Mouse (Mus musculus) c-Kit-positive CD71-positive TER-119-negative erythroid progenitor cells, embryonic 14.5 days (primary cell): ENCODE data around the gene Fgf9.

Experiments
- DNase-seq: peaks from one replicate; pipeline ENCODE4 v3.0.0-alpha.2; 2013; ENCODE audit warnings: low read depth

Fgf9 gene

DNA sequence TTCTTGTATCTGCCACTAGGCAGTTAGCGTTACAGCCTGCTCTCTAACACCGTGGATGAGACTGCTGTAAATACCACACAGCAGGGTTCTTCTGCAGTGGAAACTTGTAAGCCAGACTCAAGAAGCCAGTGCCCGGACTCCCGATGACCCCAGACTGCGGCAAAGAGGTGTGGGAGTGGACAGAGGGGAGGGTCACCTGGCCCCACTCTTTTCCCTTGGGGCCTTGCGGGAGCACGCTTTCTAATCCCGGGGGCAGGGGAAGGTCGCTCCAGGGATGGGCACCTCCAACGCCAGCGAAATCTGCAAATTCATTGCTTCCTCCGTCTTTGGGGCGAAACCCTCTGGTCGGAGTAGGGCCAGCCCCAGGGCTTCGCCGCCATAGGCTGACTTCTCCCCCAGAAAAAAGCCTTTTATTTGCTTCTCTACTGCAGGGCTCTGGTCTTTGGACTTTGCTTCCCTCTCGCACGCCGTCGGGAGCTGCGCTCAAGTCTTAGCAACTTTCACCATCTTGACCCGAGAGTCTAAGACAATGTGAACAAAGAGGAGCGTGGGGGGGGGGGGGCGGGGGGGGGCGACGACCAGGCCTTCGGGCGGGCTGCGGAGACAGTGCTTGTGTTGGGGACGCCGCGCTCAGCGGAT lies at the start of gene Fgf9:
Gene Fgf9 (plus strand): TSS at position 67 of the 639 bp plus-strand sequence.
- DNase-seq, result no peak

DNA sequence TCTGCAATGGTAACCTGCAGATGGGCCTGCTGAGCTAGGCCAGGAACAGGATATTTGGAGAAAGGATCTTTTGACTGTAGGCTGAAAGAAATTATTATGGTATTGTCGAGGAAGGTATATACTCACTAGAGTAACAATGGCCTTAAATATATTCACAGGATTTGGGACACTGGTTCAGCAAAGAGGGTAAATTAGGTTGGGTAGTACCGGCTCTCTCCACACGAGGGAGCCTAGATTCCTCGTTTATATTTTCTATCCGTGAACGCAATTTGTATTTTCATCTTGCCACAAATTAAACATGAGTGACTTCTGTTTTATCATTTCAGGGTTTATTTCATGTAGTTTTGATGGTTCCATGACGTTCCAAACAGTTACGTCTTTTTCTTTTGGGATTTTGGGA lies 35.8 kb upstream of the Fgf9 start:
- DNase-seq, result peak; percentile 13

DNA sequence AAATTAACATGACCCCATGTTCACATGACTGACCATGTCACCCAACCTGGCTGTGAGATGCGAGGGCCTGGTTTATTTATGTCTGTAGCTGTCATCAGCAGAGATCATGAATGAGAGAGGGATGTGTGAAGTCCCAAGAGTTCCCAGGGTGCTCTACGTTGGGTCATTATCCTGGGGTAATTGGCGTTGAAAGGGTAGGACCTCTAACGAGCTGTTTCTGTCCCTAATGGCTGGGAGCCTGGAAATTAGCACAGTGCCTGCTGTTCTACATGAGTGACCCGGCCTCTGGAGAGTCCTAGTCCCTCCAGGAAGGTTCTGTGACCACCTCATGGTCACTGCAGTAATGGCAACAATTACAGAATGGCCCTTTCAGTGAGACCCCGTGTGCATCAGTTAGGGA lies 34.2 kb upstream of the Fgf9 start:
- DNase-seq, result no peak

DNA sequence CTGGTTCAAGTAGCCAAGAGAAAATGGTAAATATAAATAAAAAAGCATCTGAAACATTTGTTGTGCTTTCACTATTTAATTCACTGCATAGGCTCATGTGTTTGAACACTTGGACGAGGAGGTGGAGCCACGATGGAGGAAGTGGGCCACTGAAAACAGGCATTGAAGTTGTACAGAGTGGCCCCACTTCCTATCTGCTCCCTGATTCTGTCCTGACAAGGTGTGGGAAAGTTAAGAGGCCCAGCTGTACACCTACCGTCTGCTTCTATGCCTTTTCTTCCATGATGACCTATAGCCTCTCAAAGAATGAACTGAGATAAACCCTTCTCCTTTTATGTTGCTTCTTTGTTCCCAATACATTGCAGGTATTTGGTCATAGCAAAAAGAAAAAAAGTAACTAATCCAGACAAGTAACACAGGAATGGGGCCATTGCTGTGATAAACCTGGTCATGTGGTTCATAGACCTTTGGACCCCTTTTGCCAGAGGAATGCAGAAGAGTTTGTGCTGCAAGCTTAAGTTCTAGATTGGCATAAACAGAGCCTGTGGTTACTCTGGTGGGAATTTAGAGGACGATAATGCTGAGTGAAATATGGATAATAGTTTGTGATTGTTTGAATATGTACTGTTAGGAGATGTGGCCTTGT lies 23.6 kb upstream of the Fgf9 start:
- no peak for DNase-seq

DNA sequence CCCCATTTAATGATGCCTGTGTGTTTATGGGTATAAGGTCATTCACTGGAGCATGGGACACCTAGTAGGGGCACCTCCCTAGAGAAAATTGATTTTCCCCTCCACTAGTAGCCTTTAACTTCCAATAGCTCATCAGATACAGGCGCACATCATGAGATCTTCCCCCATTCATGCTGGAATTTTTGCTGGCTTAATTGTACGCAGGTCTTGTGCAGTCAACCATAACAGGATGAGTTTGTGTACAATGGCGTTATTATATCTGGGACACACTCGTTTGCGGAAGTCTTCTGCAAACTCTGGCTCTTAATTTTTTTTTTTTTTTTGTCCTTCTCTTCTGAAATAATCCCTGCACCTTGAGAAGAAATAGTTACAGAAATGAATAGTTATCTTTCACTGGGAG lies 19.7 kb upstream of the Fgf9 start:
- DNase-seq, result no peak

DNA sequence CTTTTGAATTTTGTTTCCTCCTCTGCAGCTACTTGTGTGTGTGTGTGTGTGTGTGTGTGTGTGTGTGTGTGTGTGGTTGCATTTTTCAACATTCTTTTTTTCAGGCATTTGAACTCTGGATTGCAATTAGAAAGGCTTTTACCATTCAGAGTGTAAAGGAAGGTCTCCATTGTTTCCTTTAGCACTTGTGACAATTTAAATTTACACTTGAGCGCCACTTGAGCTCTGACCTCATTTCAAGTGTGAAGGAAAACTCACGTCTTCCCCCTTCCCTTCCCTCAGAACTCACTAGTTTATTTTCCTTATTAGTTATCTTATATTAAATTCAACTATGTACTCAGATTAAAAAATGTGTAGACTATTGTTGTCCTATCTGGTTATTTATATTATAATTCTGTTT lies 2.8 kb upstream of the Fgf9 start:
- no peak for DNase-seq

DNA sequence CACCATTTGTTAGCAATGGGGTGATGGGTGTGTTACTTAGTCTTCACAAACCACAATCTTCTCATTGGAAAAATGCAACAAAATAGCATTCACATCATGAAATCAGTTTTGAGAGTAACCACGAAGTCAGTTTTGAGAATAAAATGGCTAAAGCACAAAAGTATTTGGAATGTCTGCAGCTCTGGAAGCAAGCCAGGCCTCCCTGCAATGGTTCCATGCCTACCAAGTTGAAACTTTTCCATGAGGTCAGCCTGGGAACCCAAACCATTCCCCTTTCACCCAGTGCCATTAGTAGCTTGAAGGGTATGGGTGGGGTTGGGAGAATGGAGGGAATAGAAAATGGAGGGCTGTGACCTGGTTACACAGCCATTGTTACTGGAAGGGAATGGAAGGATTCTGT lies 1.7 kb upstream of the Fgf9 start:
- DNase-seq, result no peak

DNA sequence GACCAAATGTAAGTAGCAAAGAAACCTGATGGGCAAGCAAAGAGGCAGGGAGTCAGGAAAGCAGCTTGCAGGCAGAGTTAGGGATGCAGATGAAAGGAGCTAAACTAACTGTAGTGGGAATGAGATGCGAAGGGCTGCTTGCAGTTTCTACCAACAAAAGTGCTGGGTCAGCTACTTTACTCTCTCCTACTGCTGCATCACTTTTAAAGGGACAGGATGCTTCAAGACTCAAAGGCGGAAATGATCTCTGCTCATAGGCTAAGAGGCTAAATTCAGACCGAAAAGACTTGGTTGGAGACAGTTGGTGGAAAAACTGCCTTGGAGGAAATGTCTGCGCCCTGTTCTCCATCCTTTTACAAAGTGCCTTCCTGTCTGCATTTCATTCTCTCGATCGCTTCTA lies 420 bp upstream of the Fgf9 start:
- no peak for DNase-seq

DNA sequence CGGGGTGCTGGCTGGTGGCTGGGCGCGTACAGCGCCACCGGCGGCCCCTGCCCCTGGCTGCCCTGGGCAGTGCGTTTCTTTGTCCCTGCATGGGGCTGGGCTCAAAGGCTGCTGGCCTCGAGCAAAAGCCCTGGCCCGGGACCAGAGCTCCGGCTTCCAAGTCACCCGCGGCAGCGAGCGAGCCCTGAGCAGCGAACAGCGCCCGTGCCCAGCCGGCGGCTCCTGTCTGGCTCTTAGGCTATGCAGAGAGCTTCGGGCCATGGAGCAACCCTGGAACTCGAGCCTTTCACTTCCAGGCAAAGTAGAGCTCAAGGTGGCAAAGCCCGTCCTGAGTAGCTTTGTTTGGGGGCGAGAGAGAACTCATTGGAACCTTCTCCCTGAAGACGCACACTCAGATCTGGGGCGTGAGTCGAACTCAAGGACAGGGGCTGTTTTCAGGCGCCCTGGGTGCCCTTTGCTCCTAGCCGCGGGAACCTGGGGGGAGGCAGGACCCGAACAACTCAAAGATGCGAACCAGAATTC lies 834 bp downstream of the Fgf9 start:
- DNase-seq, result no peak

DNA sequence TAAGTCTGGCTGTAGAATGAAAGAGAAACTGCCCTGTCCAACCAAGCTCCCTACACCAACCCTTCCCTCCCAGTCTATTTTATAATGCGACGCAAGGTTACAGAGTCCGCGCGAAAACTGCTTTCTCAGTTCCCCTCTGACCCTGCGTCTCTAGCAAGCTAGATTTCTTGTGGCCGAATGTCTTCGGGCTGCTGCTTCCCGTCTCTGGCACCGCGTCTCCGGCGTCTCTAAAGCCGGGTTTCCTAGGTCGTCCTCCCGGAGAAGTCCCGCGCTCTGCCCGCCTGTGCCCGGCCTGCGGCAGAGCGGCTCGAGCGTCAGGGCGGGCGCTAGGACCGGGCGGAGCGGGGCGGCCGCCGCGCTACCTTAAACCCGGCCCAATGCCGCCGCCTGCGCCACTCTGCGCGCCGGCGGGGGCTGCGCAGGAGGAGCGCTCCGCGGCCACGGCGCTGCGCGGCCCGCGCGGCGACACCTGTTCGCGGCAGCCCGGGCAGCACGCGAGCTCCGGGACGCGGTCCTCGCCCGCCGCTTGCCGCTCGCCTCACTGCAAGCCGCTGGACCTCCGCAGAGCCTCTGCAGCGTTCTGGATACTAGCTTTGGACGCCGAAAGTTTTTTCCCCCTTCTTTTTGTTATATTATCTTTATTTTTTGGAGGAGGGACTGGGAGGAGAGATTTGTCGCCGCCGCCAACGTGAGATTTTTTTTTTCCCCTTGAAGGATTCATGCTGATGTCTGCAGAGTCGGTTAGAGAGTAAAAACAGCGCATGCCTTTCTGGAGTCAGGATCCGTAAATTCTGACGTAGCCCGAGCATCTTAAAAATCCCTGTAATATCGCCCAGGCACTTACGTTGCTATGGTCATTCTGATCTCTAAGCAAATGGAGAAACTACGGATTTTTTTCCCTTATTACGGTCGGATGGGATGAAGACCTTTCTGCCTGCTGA lies 1.8 kb downstream of the Fgf9 start:
- no peak for DNase-seq

DNA sequence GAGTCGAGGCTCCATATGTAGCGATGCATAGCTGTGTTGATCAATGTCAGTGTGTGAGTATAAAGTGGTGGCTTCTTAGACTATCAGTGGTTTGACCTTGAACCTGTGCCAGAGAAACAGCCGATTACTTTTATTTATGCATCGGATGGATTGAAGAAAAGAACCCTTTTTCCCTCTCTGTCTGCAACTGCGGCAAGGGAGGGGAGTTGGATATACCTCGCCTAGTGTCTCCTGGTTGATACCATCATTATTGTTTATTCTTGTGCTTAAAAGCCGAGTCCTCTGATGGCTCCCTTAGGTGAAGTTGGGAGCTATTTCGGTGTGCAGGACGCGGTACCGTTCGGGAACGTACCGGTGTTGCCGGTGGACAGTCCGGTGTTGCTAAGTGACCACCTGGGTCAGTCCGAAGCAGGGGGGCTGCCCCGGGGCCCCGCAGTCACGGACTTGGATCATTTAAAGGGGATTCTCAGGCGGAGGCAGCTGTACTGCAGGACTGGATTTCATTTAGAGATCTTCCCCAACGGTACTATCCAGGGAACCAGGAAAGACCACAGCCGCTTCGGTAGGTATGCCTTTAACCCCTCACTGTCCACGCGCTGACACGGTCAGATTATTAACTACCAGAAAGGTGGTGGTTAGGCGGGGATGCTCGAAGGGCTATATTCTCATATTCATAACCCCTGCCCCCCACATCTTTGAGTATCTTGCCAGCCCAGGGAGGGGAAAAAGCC lies 2.6 kb downstream of the Fgf9 start:
- DNase-seq, result no peak

DNA sequence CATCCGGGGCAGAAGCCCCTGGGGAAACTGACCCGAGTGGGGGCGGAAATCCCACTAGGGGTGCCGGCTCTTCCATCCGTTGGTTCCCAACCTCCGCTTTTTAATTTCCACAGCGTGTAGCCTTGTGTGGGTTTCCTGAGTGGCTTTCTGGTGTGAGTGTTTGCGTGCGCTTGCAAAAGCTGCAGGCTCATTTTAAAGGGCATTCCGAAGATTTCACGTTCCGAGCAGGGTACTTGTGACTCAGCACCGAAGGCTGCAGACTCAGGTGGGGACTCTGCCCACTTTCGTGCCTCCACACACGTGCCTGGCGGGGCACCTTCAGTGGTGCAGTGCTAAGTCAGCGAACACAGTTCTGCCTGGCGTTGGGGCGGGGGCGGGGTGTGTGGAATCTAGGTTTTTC lies 3.6 kb downstream of the Fgf9 start:
- DNase-seq, result no peak

DNA sequence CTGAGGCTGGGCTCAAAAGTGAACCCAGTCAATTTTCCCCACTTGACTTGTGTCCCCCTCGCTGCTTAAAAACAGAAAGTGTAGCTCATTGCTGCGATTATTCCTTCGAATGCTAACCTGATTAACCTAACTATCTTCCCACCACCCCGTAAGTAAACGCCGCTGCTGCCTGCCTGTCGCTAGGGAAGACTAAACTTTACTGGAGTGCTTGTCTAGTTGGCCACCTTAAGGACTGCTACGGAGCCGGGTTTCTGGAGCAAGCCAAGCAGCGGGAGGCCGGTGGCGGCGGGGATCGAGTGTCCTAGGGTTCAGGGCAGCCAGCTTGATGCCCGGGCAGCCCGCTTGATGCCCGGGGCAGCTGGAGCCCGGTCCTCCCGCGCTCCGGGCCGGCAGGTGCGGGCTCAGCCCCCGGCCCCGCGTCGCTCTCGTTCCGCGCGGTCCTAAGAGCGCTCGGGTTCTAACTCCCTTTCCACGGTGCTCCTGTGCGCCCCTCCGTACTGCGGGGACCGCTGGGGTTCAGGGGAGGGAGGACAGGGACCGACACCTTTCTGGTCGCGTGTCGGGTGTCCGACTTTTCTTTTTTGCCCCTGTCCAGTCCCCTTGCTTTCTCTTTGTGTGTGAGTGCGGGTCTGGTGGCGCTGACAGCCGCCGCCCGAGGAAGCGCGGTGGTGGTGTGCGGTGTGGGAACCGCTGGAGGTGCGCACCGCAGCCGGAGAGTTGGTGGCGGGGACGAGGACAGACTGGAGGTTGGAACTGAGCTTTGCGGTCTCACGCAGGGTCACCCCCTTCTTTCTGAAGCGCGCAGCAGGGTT lies 4.5 kb downstream of the Fgf9 start:
- no peak for DNase-seq

DNA sequence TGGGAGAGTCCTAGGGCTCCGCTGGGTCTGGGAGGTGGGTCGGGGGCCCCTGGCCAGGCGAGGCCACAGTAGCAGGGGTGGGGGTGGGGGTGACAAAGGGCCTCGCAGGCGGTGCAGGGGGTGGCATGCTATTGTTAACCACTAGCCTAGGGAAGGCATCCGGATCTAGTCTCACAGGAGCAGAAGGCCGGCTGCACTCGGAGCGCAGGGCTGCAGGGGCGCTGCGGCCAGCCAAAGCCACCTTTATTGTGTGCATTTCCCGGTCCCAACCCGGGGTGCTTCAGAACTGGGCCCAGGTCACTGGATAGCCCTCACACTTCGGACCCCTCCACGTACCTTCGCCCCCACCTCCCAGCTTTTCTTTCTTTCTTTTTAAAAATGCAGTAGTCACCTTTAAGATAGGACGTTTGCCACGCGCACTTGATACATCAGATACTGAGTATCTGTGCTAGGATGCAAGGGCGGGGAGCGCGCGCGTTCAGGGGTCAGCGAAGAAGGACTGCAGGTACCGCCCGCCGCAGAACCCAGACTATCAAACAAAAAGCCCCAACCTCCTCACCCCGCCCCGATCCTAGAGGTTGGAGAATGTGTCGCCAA lies 5.2 kb downstream of the Fgf9 start:
- no peak for DNase-seq

DNA sequence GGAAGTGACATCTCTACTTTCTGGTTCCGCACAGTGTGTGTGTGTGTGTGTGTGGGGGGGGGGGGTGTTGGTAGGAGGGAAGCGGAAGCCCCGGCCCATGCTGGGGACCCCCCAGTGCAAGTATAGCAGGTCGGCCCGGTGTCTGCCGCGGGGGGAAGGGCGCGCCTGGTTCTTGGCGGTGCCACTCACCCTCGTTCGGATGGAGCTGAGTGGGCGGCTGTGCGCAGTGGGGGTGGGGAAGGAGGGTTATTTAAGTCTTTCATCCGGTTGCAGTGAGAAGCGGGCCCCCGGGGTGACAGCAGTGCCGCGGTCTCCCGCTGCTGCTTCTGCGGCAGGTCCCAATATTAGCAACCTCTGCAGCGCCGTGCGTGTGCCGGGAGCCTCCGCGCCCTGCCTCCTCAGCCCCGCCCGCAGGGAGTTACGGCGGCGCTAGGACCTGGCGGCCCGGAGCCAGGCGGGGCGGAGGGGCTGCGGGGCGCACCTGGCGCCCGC lies 5.7 kb downstream of the Fgf9 start:
- DNase-seq, result no peak

DNA sequence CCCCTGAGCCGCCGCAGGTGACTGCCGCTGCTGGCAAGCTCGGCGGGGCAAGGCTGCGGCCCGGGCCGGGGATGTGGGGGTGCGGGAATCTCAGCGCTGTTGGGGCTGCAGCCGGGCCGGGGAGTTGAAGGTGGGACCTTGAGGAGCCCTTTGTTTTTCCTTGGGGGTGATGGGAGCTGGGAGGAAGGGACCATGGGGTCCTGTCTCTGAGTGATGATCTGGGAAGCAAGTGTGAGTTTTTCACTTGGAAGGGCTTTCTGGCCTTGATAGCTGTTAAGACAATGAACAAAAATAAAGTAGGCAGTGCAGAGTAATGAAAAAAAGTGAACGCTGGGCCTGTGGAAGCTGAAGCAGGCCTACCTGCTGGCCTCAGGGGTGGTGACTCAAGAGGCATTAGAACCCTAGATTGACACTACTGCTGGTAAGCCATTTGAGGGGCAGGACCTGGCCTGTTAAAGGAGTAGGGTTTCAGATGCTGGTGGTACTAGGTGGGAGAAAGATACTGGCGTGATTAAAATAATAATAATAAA lies 6.4 kb downstream of the Fgf9 start:
- DNase-seq, result no peak

DNA sequence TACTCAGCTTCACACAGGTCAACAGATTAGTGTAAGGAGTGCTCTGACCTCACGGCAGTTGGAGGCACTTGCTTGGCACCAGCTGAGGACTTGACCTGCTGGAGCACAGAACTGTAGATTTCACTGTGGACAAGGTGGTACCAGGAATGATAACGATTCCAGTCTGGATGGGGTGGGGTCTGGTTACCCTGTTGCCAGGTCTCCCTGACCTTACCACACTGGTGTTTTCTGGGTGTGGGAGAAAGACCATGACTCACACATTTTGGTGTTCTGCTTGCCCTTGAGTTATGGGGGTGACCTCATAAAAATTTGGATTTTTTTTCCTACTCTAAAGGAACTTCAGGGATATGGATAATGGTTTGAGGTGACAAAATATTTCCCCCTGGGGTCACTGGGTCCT lies 9.1 kb downstream of the Fgf9 start:
- DNase-seq, result no peak

DNA sequence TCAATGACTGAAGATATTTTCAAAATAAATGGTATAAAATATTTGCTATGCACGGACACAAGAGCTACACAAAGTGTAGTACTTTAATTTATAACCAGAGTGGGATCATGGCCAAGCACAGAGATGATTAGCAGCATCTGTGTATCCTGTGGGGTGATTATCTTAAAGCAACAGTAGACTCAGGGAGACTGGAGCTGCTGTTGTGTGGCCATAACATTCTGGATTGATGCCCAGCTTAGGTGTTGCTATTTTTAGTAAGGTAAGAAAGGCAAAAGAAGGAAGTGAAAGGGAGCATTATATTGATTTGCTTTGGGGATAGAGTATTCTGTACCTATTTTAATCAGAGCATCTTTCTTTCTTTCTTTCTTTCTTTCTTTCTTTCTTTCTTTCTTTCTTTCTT lies 11.6 kb downstream of the Fgf9 start:
- DNase-seq, result no peak

DNA sequence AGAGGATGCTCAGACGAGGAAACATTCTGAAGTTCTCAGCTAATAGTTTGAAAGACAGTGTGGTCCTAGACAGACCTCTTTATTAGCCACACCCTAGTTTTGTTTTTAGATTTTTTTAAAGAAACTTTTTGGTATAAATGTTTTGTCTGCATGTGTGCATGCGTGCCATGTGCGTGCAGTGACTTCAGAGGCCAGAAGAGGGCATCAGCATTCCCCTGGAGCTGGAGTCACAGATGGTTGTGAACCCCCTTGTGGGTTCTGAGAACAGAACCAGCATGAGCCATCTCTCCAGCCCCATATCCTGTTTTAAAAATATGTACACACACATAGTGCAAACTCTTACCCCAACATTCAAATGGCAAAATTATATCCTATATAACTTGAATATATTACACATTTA lies 13.9 kb downstream of the Fgf9 start:
- DNase-seq, result no peak

DNA sequence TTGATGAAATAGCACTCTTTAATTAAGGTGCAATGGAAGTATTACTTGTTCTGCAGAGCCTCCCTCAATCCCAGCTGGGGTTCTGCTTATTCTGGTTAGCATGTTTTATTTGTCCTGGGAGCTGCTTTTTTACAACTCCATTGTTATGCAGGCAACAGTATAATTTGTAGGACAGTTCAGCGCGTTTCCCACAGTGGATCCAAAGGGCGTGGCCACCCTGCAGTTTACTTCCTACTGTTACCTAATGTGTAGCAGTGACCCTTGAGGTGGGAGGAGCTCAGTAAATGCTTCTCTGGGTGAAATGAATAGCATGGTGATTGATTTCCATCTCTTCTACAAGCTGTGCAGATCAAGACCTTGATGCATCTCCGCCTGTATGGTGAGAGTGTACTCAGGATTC lies 17.0 kb downstream of the Fgf9 start:
- DNase-seq, result no peak

DNA sequence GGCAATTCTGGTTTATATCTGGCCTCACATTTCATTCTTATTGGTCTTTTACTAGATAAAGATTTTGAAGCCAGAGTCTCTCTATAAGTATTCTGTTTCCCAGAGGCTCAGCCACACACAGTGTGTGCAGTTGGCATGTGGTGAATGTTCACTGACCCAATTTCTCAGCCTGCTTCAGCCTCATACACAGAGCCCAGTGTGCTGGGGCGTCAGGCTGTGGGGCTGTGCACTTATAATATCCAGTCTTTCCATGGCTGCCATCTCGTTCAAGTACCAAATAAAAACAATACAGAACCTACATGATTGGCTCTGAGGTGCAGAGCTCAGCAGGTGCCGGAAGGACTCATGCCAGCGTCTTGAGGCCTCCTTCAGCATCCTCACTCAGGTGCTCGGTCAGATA lies 19.1 kb downstream of the Fgf9 start:
- DNase-seq, result no peak
